Mouse (Mus musculus): Measurements from ENCODE around the gene Tspan17. TPM values are rescaled to one million over a fixed set of nuclear protein-coding genes. Genes with fewer than 3 reads are reported as not detected.

Gene Tspan17
- polyA plus RNA-seq (2014; fragmentation: Illumina TruSeq; extraction: RNeasy Lipid Tissue Mini Kit (QIAGEN cat#74804); ENCODE audit: low read depth, low replicate concordance) = 3.0 TPM

GRCm38 (mm10) chr13:54788740-54789560 is at the start of gene Tspan17:
Gene Tspan17, plus strand, starts transcription at chr13:54789377.

DNA sequence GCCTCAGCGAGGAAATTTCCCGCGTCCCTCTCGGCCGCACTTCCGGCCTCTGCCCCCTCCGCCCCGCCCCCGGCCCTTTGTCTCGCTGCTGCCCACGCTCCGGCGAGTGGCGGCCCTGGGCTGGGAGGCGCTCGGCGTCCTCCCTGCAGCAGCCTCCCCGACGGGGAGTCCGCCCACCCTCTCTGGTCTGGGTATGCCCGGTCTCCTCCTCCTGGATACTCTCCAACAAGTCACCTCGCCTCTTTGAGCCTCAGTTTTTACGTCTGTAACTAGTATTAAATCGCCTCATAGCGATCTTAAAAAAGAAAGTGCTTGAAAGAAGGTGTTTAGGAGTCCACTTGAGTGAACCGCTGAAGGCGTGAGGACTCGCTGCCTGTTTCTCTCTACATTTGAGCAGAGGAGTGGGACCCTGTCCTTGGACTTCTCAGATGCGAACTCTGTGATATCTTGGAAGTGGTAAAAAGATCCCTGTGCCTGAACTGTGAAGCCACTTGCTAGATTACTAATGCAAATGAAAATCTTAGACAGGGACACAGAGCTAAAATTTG is 39.2 kb upstream of the Tspan17 start, which contains the start of gene Gprin1:
Gene Gprin1 (minus strand): TSS at position 11 of the 548 bp plus-strand sequence.

GRCm38 (mm10) chr13:54766192-54766768 is 22.9 kb upstream of the Tspan17 start, which contains the start of gene Sncb:
Gene Sncb, minus strand, starts transcription at chr13:54766595.

DNA sequence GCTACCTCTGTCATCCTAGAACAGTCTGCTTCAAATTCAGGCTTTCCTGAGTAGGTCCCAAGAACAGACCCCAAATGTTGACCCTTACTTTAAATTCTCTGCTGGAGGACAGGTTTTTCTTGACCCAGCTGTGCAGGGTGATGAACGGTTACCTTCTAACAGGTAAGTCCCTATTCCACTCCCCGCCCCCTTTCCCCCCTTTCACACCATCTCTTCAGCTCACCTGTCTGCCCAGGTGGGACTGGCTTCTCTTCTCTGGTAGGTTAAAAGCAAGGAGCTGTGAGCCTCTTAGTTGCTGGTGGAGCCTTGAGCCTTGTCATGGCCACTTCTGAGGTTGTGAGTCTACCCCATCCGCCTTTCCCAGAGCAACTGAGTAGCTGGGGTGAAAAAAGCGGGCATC is 5.5 kb upstream of the Tspan17 start, which contains the start of gene Eif4e1b:
Gene Eif4e1b (plus strand): TSS at position 301 of the 400 bp plus-strand sequence.

Other genes with a start within 250 kb of the Tspan17 start
- 144 TPM for gene 4833439L19Rik, start 223.9 kb upstream of the Tspan17 start, polyA plus RNA-seq (2014; fragmentation: Illumina TruSeq; extraction: RNeasy Lipid Tissue Mini Kit (QIAGEN cat#74804); ENCODE audit: low read depth, low replicate concordance)
- gene Arl10, start 214.4 kb upstream of the Tspan17 start, polyA plus RNA-seq (2014; fragmentation: Illumina TruSeq; extraction: RNeasy Lipid Tissue Mini Kit (QIAGEN cat#74804); ENCODE audit: low read depth, low replicate concordance) = 4.1 TPM
- gene Nop16, start 199.3 kb upstream of the Tspan17 start, polyA plus RNA-seq (2014; fragmentation: Illumina TruSeq; extraction: RNeasy Lipid Tissue Mini Kit (QIAGEN cat#74804); ENCODE audit: low read depth, low replicate concordance) = 12.6 TPM
- 25.6 TPM for gene Higd2a, start 199.2 kb upstream of the Tspan17 start, polyA plus RNA-seq (2014; fragmentation: Illumina TruSeq; extraction: RNeasy Lipid Tissue Mini Kit (QIAGEN cat#74804); ENCODE audit: low read depth, low replicate concordance)
- gene Cltb, start 178.0 kb upstream of the Tspan17 start, polyA plus RNA-seq (2014; fragmentation: Illumina TruSeq; extraction: RNeasy Lipid Tissue Mini Kit (QIAGEN cat#74804); ENCODE audit: low read depth, low replicate concordance) = 28.8 TPM
- gene Faf2, start 167.6 kb upstream of the Tspan17 start, polyA plus RNA-seq (2014; fragmentation: Illumina TruSeq; extraction: RNeasy Lipid Tissue Mini Kit (QIAGEN cat#74804); ENCODE audit: low read depth, low replicate concordance) = 42.0 TPM
- 44.9 TPM for gene Rnf44, start 95.5 kb upstream of the Tspan17 start, polyA plus RNA-seq (2014; fragmentation: Illumina TruSeq; extraction: RNeasy Lipid Tissue Mini Kit (QIAGEN cat#74804); ENCODE audit: low read depth, low replicate concordance)
- gene Cdhr2, start 87.9 kb upstream of the Tspan17 start, polyA plus RNA-seq (2014; fragmentation: Illumina TruSeq; extraction: RNeasy Lipid Tissue Mini Kit (QIAGEN cat#74804); ENCODE audit: low read depth, low replicate concordance) = 33.2 TPM
- not detected for gene Gprin1, start 39.5 kb upstream of the Tspan17 start, polyA plus RNA-seq (2014; fragmentation: Illumina TruSeq; extraction: RNeasy Lipid Tissue Mini Kit (QIAGEN cat#74804); ENCODE audit: low read depth, low replicate concordance)
- 0.41 TPM for gene Sncb, start 22.8 kb upstream of the Tspan17 start, polyA plus RNA-seq (2014; fragmentation: Illumina TruSeq; extraction: RNeasy Lipid Tissue Mini Kit (QIAGEN cat#74804); ENCODE audit: low read depth, low replicate concordance)
- gene Eif4e1b, start 5.4 kb upstream of the Tspan17 start, polyA plus RNA-seq (2014; fragmentation: Illumina TruSeq; extraction: RNeasy Lipid Tissue Mini Kit (QIAGEN cat#74804); ENCODE audit: low read depth, low replicate concordance) = not detected
- not detected for gene Unc5a, start 160.0 kb downstream of the Tspan17 start, polyA plus RNA-seq (2014; fragmentation: Illumina TruSeq; extraction: RNeasy Lipid Tissue Mini Kit (QIAGEN cat#74804); ENCODE audit: low read depth, low replicate concordance)
- not detected for gene Hk3, start 232.0 kb downstream of the Tspan17 start, polyA plus RNA-seq (2014; fragmentation: Illumina TruSeq; extraction: RNeasy Lipid Tissue Mini Kit (QIAGEN cat#74804); ENCODE audit: low read depth, low replicate concordance)

All from sigmoid colon, adult 10 weeks (tissue).